Mouse (Mus musculus) limb, embryonic 14.5 days (tissue): ENCODE data around the gene Phtf2. TPM values are rescaled to one million over a fixed set of nuclear protein-coding genes. Genes with fewer than 3 reads are reported as not detected.

ENCODE experiments used
- ATAC-seq: fragments of 200-750 bp; cut with Nextera tagmentation; 2 replicates; pipeline ENCODE4 v1.8.0; 2017; ENCODE audit warnings: low read depth, moderate number of reproducible peaks, moderate TSS enrichment; ENCODE audit not compliant: low FRiP score
- DNase-seq: peaks from one replicate; pipeline ENCODE4 v3.0.0-alpha.2; 2015; ENCODE audit warnings: low spot score
- H3K27ac ChIP-seq: fragments of 300-500 bp; sonication (generic); replicated peaks from 2 replicates; pipeline ENCODE4 v1.5.1; 2014; ENCODE audit warnings: low read depth, mild to moderate bottlenecking, low read length, moderate library complexity, mixed read lengths
- H3K27me3 ChIP-seq: fragments of 300-500 bp; sonication (generic); 2 replicates; pipeline ENCODE4 v1.6.1; 2014; ENCODE audit warnings: low read length, mixed read lengths; ENCODE audit not compliant: control insufficient read depth, insufficient read depth
- H3K36me3 ChIP-seq: fragments of 300-500 bp; sonication (generic); 2 replicates; pipeline ENCODE4 v1.6.1; 2014; ENCODE audit warnings: mild to moderate bottlenecking, low read length, moderate library complexity, mixed read lengths; ENCODE audit not compliant: control insufficient read depth, insufficient read depth
- H3K4me1 ChIP-seq: fragments of 300-500 bp; sonication (generic); 2 replicates; pipeline ENCODE4 v1.6.1; 2014; ENCODE audit warnings: antibody characterized with exemption, low read length, mixed read lengths; ENCODE audit not compliant: control insufficient read depth, insufficient read depth
- H3K4me2 ChIP-seq: fragments of 300-500 bp; sonication (generic); replicated peaks from 2 replicates; pipeline ENCODE4 v1.6.1; 2014; ENCODE audit warnings: low read depth, mild to moderate bottlenecking, low read length, moderate library complexity; ENCODE audit not compliant: severe bottlenecking
- H3K4me3 ChIP-seq: fragments of 300-500 bp; sonication (generic); replicated peaks from 2 replicates; pipeline ENCODE4 v1.5.1; 2014; ENCODE audit warnings: low read length
- H3K9ac ChIP-seq: fragments of 300-500 bp; sonication (generic); 2 replicates; pipeline ENCODE4 v1.6.1; 2014; ENCODE audit warnings: mild to moderate bottlenecking, low read depth, low read length, moderate library complexity; ENCODE audit not compliant: severe bottlenecking
- H3K9me3 ChIP-seq: fragments of 300-500 bp; sonication (generic); 2 replicates; pipeline ENCODE4 v1.6.1; 2016; ENCODE audit warnings: low read length; ENCODE audit not compliant: control insufficient read depth
- POLR2A ChIP-seq: fragments of 200-500 bp; IDR thresholded peaks from 2 replicates; pipeline ENCODE4 v1.8.0; 2012; ENCODE audit warnings: inconsistent platforms, mild to moderate bottlenecking, moderate library complexity, borderline replicate concordance; ENCODE audit not compliant: insufficient read depth, insufficient read length; ENCODE audit errors: extremely low read depth
- WGBS: fragments of 180-500 bp; shearing (Covaris S2); extraction: QIAGEN DNeasy Blood & Tissue Kit; methylation state at CpG from one replicate; pipeline ENCODE4 v1.1.7; 2014; 5-methylcytosine and 5-hydroxymethylcytosine counted together
- polyA plus RNA-seq, 2 experiments: library from polyadenylated mRNA; depleted of rRNA in 1 of 2; stranded (reverse) in 1 of 2; unstranded in 1 of 2; fragments of >200 nt; fragmentation: Nextera tagmentation in 1 of 2; extraction: Ambion mirVana in 1 of 2; gene quantifications; 2 replicates each; pipeline versions ENCODE4 v1.2.1 to v1.2.3; 2012 to 2014

Gene Phtf2
- polyA plus RNA-seq, 2 experiments, result 8.6 to 14.9 TPM

GRCm38 (mm10) chr5:20843816-20844215, 38.1 kb downstream of the Phtf2 start:
- no peak overlapping the region for H3K9ac ChIP-seq
- no peak overlapping the region for H3K4me3 ChIP-seq
- no peaks in the 10 kb centered on the region for H3K27me3 ChIP-seq
- no peaks in the 10 kb centered on the region for H3K36me3 ChIP-seq
- no peak for ATAC-seq
- no peak overlapping the region for H3K4me2 ChIP-seq
- H3K4me1 ChIP-seq, result no peaks in the 10 kb centered on the region
- no peak for DNase-seq
- no peaks in the 10 kb centered on the region for H3K9me3 ChIP-seq
- no peak overlapping the region for H3K27ac ChIP-seq
- TF ChIP-seq POLR2A, result no peak
- WGBS, result 32% methylated on average over 2 of the region's 2 CpGs

DNA sequence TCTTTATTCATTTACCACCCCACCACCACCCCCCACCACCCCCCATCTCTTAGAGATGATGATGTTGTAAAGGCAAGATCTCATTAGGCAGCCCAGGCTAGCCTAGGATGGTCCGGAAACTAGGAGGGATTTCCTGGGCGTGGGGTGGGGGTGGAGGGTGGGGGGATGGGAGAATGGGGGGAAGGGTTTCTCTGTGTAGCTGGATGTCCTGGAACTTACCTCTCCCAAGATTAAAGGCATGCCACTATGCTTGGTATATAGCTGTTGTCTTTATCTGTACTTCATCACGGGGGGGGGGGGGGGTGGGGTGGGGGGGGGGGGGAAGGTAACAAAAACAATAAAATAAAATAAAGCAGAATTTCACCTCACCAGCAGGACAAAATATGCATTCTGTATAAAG, 38.5 kb downstream of the Phtf2 start:
- DNase-seq (no peak), ATAC-seq (no peak)
- H3K4me2 ChIP-seq, result no peak overlapping the region
- no peak overlapping the region for H3K4me3 ChIP-seq
- H3K27me3 ChIP-seq, result no peaks in the 10 kb centered on the region
- H3K27ac ChIP-seq, result no peak overlapping the region
- H3K4me1 ChIP-seq, result no peaks in the 10 kb centered on the region
- TF ChIP-seq POLR2A, result no peak
- no peaks in the 10 kb centered on the region for H3K36me3 ChIP-seq
- WGBS, result 8% methylated on average over 2 of the region's 3 CpGs
- H3K9me3 ChIP-seq, result no peaks in the 10 kb centered on the region
- H3K9ac ChIP-seq, result no peak overlapping the region

DNA sequence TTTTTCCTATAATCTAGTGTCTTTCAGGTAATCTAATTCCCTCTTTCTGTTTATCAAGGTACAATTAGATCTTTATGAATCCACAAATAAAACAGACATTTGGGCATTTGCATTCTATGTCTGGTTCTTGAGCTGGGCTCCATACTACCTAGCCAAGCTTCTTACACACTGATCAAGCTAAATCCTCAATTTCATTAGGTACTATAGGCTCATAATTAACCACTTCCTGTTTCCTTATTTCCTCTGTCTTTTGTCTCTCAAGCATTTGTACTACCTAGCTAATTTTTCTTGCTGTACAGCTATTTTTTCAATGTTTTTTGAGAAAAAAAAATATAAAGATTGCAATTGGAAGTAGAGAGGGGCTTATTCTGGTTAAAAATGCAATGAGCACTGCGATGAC, 44.8 kb downstream of the Phtf2 start:
- Histone ChIP-seq H3K36me3 (no peaks in the 10 kb centered on the region; the same call in 1 of the 2 replicates), H3K27ac (no peak overlapping the region), H3K4me3 (no peak overlapping the region), H3K4me1 (no peaks in the 10 kb centered on the region), H3K9me3 (no peaks in the 10 kb centered on the region), H3K27me3 (no peaks in the 10 kb centered on the region), H3K4me2 (no peak overlapping the region), H3K9ac (no peak overlapping the region)
- ATAC-seq, result no peak
- DNase-seq, result no peak
- 100% methylated on average over 1 of the region's 1 CpGs for WGBS
- no peak for TF ChIP-seq POLR2A

GRCm38 (mm10) chr5:20834399-20834798, 47.5 kb downstream of the Phtf2 start:
- Histone ChIP-seq H3K27ac (no peak overlapping the region), H3K9me3 (no peaks in the 10 kb centered on the region), H3K27me3 (no peaks in the 10 kb centered on the region), H3K9ac (no peak overlapping the region), H3K4me2 (no peak overlapping the region), H3K4me1 (no peaks in the 10 kb centered on the region), H3K36me3 (no peaks in the 10 kb centered on the region; the same call in 1 of the 2 replicates), H3K4me3 (no peak overlapping the region)
- WGBS, result 93% methylated on average over 1 of the region's 1 CpGs
- DNase-seq (no peak), ATAC-seq (no peak)
- TF ChIP-seq POLR2A, result no peak

GRCm38 (mm10) chr5:20831433-20831832, 50.5 kb downstream of the Phtf2 start:
- Histone ChIP-seq H3K27me3 (no peaks in the 10 kb centered on the region), H3K4me3 (no peak overlapping the region), H3K9me3 (no peaks in the 10 kb centered on the region), H3K4me2 (no peak overlapping the region), H3K27ac (no peak overlapping the region), H3K36me3 (no peaks in the 10 kb centered on the region; the same call in 1 of the 2 replicates), H3K9ac (no peak overlapping the region), H3K4me1 (no peaks in the 10 kb centered on the region)
- no peak for DNase-seq
- 81% methylated on average over 2 of the region's 2 CpGs for WGBS
- no peak for TF ChIP-seq POLR2A
- no peak for ATAC-seq

DNA sequence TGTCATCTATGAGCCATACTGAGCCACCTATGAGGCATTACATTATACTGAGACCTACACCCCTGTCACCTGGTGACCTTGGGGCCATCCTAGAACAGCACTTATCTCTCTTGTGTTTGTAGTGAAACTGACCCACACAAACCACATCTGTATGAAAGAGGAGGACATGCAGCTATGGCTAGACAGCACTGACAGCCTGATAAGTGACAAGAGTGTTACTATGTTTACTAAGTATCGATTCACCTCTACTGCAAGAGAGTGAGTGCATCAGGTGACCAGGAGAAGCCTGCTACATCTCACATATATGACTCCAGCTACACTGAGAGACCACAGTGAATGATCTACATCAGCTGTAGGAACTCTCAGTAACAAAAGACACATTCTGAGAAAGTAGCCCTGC, 51.2 kb downstream of the Phtf2 start:
- H3K9ac ChIP-seq, result no peak overlapping the region
- DNase-seq (no peak), ATAC-seq (no peak)
- no peak overlapping the region for H3K27ac ChIP-seq
- 97% methylated on average over 1 of the region's 1 CpGs for WGBS
- no peak for TF ChIP-seq POLR2A
- no peak overlapping the region for H3K4me2 ChIP-seq
- H3K36me3 ChIP-seq, result no peaks in the 10 kb centered on the region
- H3K9me3 ChIP-seq, result no peaks in the 10 kb centered on the region
- H3K4me1 ChIP-seq, result no peaks in the 10 kb centered on the region
- H3K4me3 ChIP-seq, result no peak overlapping the region
- no peaks in the 10 kb centered on the region for H3K27me3 ChIP-seq
